Mouse (Mus musculus): ENCODE measurements around the gene Zfp955a. TPM values are rescaled to one million over a fixed set of nuclear protein-coding genes. Genes with fewer than 3 reads are reported as not detected.
"Not testable (repeated sequence)": the region's sequence is repeated elsewhere in the genome, so short reads cannot be mapped to it uniquely, and the experiment has no call there.

Zfp955a gene
- 4.8 and 4.9 TPM in 2 replicates for polyA plus RNA-seq (2015; fragmentation: Nextera tagmentation; extraction: Ambion mirVana)

GRCm38 (mm10) chr17:33254530-33255318 lies at the start of gene Zfp955a:
TSS of gene Zfp955a (minus strand) at chr17:33255145.
- H3K27ac ChIP-seq (ENCODE audit: low read depth, low read length); H3K4me3 ChIP-seq (ENCODE audit: low read depth, low read length); H3K9ac ChIP-seq (ENCODE audit: low read depth, low read length); H3K36me3 ChIP-seq (ENCODE audit: control insufficient read depth, insufficient read depth); H3K4me1 ChIP-seq (replicated peaks; ENCODE audit: control insufficient read depth, insufficient read depth, low read length); H3K9me3 ChIP-seq (ENCODE audit: control insufficient read depth); H3K27me3 ChIP-seq (replicated peaks; ENCODE audit: control insufficient read depth, insufficient read depth, low read length): not testable (repeated sequence)
- 0 out of 2 replicates have a peak within 1 kb of the TSS, but pooled peaks have one; percentile 13 for H3K4me2 ChIP-seq (replicated peaks; ENCODE audit: low read depth)
- peak; percentile 99 for ATAC-seq
- 20% methylated on average over 1 of the region's 34 CpGs for WGBS

- not testable (repeated sequence) for H3K4me3 ChIP-seq (ENCODE audit: low read depth, low read length); H3K9ac ChIP-seq (ENCODE audit: low read depth, low read length); H3K4me1 ChIP-seq (replicated peaks; ENCODE audit: control insufficient read depth, insufficient read depth, low read length); ATAC-seq; H3K9me3 ChIP-seq (ENCODE audit: control insufficient read depth); H3K27ac ChIP-seq (ENCODE audit: low read depth, low read length); H3K27me3 ChIP-seq (replicated peaks; ENCODE audit: control insufficient read depth, insufficient read depth, low read length); H3K36me3 ChIP-seq (ENCODE audit: control insufficient read depth, insufficient read depth)
- no CpG with 5 or more reads among the region's 9 CpGs for WGBS
- peak overlapping the region; percentile 17; the same call in 1 of the 2 replicates for H3K4me2 ChIP-seq (replicated peaks; ENCODE audit: low read depth)
Observed at GRCm38 (mm10) chr17:33289876-33290149, 34.9 kb upstream of the Zfp955a start.

DNA sequence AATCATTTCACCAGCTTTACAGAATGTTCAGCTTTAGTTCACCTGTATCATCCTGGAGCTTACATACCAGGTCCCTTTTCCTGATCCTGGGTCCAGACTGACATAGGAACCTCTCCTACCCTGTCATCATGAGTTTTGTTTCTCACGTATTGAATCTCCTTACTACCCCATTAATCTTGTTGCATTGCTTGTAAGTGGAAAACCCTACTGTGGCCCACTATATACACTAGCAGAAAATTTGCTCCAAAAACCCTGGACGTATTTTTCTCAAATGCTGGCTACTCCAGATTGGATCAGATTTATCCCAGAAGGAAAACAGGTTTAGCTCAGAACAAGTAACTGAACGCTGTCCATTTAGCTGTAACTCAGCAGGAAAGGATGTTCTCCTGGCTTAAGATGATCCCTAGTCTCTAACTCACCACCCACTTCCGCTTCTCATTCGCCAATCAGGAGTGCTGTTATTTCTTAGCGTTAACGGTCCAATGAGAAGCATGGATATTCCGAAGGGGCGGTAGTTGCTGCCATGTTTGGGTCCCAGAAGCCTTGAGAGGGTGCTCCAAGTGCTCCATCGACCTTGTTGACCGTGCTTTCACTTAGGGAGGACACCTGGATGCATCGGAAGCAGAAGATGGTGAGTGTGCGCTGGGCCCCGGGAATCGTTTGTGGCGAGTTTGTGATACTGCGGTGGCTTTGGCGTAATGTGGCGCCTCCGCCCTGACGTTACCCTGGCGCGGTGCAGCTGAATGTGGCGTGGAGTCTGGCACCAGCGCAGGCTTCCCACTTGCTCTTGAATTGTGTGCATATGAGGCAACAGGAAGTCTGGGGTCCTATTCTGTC lies 34.3 kb upstream of the Zfp955a start, which contains the start of gene Zfp955b:
Gene Zfp955b, plus strand, starts transcription at position 506 of the 837 bp plus-strand sequence.
- no CpG with 5 or more reads among the region's 25 CpGs for WGBS
- H3K4me2 ChIP-seq (replicated peaks; ENCODE audit: low read depth) = peak within 1 kb of the TSS; percentile 17; the same call in 1 of the 2 replicates

GRCm38 (mm10) chr17:33268907-33269306 lies 14.0 kb upstream of the Zfp955a start:
- H3K4me3 ChIP-seq (ENCODE audit: low read depth, low read length) = no peak overlapping the region
- no peak overlapping the region for H3K9ac ChIP-seq (ENCODE audit: low read depth, low read length)
- ATAC-seq = no peak
- no peak for TF ChIP-seq CTCF (IDR thresholded peaks at IDR 0.05; ENCODE audit: low read depth)
- H3K36me3 ChIP-seq (ENCODE audit: control insufficient read depth, insufficient read depth) = no peaks in the 10 kb centered on the region
- no peaks in the 10 kb centered on the region for H3K27me3 ChIP-seq (replicated peaks; ENCODE audit: control insufficient read depth, insufficient read depth, low read length)
- H3K27ac ChIP-seq (ENCODE audit: low read depth, low read length) = no peak overlapping the region
- no peaks in the 10 kb centered on the region for H3K9me3 ChIP-seq (ENCODE audit: control insufficient read depth)
- no peaks in the 10 kb centered on the region for H3K4me1 ChIP-seq (replicated peaks; ENCODE audit: control insufficient read depth, insufficient read depth, low read length)
- WGBS = 86% methylated on average over 9 of the region's 9 CpGs
- H3K4me2 ChIP-seq (replicated peaks; ENCODE audit: low read depth) = no peak overlapping the region

More for the DNA sequence above, 34.3 kb upstream of the Zfp955a start, which contains the start of gene Zfp955b:
- not testable (repeated sequence) for H3K27me3 ChIP-seq (replicated peaks; ENCODE audit: control insufficient read depth, insufficient read depth, low read length); H3K36me3 ChIP-seq (ENCODE audit: control insufficient read depth, insufficient read depth); H3K9me3 ChIP-seq (ENCODE audit: control insufficient read depth); H3K4me3 ChIP-seq (ENCODE audit: low read depth, low read length); H3K9ac ChIP-seq (ENCODE audit: low read depth, low read length); H3K4me1 ChIP-seq (replicated peaks; ENCODE audit: control insufficient read depth, insufficient read depth, low read length); H3K27ac ChIP-seq (ENCODE audit: low read depth, low read length)
- peak; percentile 99 for ATAC-seq

DNA sequence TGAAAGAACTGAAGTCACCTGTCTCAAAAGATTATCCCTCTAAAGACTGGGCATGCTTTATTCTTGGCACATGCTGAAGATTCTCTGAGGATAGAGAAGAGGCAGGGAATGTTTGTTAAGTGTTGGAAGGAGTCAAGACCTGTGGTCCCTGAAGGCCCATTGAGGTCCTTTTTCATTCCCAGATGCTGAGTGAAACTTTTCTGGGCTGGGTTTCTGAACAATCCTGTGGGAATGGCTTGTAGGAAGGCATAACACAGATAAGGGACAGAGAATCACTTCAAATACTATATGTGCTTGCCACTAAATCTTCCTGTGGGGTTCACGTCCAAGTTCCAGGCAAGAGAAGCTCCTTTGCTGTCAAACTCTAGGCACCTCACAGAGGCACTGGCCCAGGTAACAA lies 9.4 kb upstream of the Zfp955a start, which contains the start of gene Olfr63:
Gene Olfr63, plus strand, starts transcription at position 301 of the 400 bp plus-strand sequence.
- H3K9ac ChIP-seq (ENCODE audit: low read depth, low read length) = no peak within 1 kb of the TSS
- WGBS = 65% methylated on average over 1 of the region's 1 CpGs
- no peak for ATAC-seq
- no peaks in the 10 kb centered on the region for H3K27me3 ChIP-seq (replicated peaks; ENCODE audit: control insufficient read depth, insufficient read depth, low read length)
- no peaks in the 10 kb centered on the region for H3K4me1 ChIP-seq (replicated peaks; ENCODE audit: control insufficient read depth, insufficient read depth, low read length)
- H3K27ac ChIP-seq (ENCODE audit: low read depth, low read length) = no peak within 1 kb of the TSS
- no peak for TF ChIP-seq CTCF (IDR thresholded peaks at IDR 0.05; ENCODE audit: low read depth)
- H3K4me3 ChIP-seq (ENCODE audit: low read depth, low read length) = no peak within 1 kb of the TSS
- H3K9me3 ChIP-seq (ENCODE audit: control insufficient read depth) = no peaks in the 10 kb centered on the region
- no peaks in the 10 kb centered on the region for H3K36me3 ChIP-seq (ENCODE audit: control insufficient read depth, insufficient read depth)
- H3K4me2 ChIP-seq (replicated peaks; ENCODE audit: low read depth) = no peak within 1 kb of the TSS

DNA sequence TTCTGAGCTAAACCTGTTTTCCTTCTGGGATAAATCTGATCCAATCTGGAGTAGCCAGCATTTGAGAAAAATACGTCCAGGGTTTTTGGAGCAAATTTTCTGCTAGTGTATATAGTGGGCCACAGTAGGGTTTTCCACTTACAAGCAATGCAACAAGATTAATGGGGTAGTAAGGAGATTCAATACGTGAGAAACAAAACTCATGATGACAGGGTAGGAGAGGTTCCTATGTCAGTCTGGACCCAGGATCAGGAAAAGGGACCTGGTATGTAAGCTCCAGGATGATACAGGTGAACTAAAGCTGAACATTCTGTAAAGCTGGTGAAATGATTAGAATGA lies 343 bp upstream of the Zfp955a start:
- not testable (repeated sequence) for H3K36me3 ChIP-seq (ENCODE audit: control insufficient read depth, insufficient read depth); H3K9me3 ChIP-seq (ENCODE audit: control insufficient read depth); H3K4me2 ChIP-seq (replicated peaks; ENCODE audit: low read depth); ATAC-seq; H3K27me3 ChIP-seq (replicated peaks; ENCODE audit: control insufficient read depth, insufficient read depth, low read length); H3K4me1 ChIP-seq (replicated peaks; ENCODE audit: control insufficient read depth, insufficient read depth, low read length); H3K27ac ChIP-seq (ENCODE audit: low read depth, low read length); H3K4me3 ChIP-seq (ENCODE audit: low read depth, low read length); H3K9ac ChIP-seq (ENCODE audit: low read depth, low read length)
- WGBS = no CpG with 5 or more reads among the region's 2 CpGs

GRCm38 (mm10) chr17:33236646-33237045 lies 18.3 kb downstream of the Zfp955a start:
- H3K4me2 ChIP-seq (replicated peaks; ENCODE audit: low read depth); H3K27ac ChIP-seq (ENCODE audit: low read depth, low read length); H3K9ac ChIP-seq (ENCODE audit: low read depth, low read length); H3K4me3 ChIP-seq (ENCODE audit: low read depth, low read length); H3K9me3 ChIP-seq (ENCODE audit: control insufficient read depth); ATAC-seq; H3K27me3 ChIP-seq (replicated peaks; ENCODE audit: control insufficient read depth, insufficient read depth, low read length); H3K4me1 ChIP-seq (replicated peaks; ENCODE audit: control insufficient read depth, insufficient read depth, low read length): not testable (repeated sequence)
- H3K36me3 ChIP-seq (ENCODE audit: control insufficient read depth, insufficient read depth) = peaks cover 14% of the 10 kb centered on the region
- 98% methylated on average over 1 of the region's 1 CpGs for WGBS
